Mouse (Mus musculus) midbrain, embryonic 14.5 days (tissue): Measurements from ENCODE around the gene Arx. TPM values are rescaled to one million over a fixed set of nuclear protein-coding genes. Genes with fewer than 3 reads are reported as not detected.
A peak's percentile ranks its signal among the peaks of the same experiment; 100 is the strongest.

ENCODE experiments used
- ATAC-seq: fragments of 200-750 bp; cut with Nextera tagmentation; 2 replicates; pipeline ENCODE4 v1.8.0; 2017; ENCODE audit warnings: moderate number of reproducible peaks, moderate library complexity; ENCODE audit not compliant: low FRiP score, low TSS enrichment
- DNase-seq: peaks from one replicate; pipeline ENCODE4 v3.0.0-alpha.2; 2015
- H3K27ac ChIP-seq: fragments of 300-500 bp; sonication (generic); replicated peaks from 2 replicates; pipeline ENCODE4 v1.5.1; 2014; ENCODE audit warnings: mild to moderate bottlenecking, low read depth, low read length, moderate library complexity
- H3K27me3 ChIP-seq: fragments of 300-500 bp; sonication (generic); 2 replicates; pipeline ENCODE4 v1.6.1; 2014; ENCODE audit warnings: low read length, control low read depth, mixed read lengths; ENCODE audit not compliant: control insufficient read depth, insufficient read depth
- H3K36me3 ChIP-seq: fragments of 300-500 bp; sonication (generic); 2 replicates; pipeline ENCODE4 v1.6.1; 2014; ENCODE audit warnings: low read length, control low read depth; ENCODE audit not compliant: control insufficient read depth, insufficient read depth
- H3K4me1 ChIP-seq: fragments of 300-500 bp; sonication (generic); 2 replicates; pipeline ENCODE4 v1.6.1; 2014; ENCODE audit warnings: mild to moderate bottlenecking, antibody characterized with exemption, low read length, control low read depth; ENCODE audit not compliant: control insufficient read depth, insufficient read depth
- H3K4me2 ChIP-seq: fragments of 300-500 bp; sonication (generic); 2 replicates; pipeline ENCODE4 v1.6.1; 2014; ENCODE audit warnings: mild to moderate bottlenecking, low read length, moderate library complexity
- H3K4me3 ChIP-seq: fragments of 300-500 bp; sonication (generic); replicated peaks from 2 replicates; pipeline ENCODE4 v1.5.1; 2014; ENCODE audit warnings: low read depth, low read length
- H3K9ac ChIP-seq: fragments of 300-500 bp; sonication (generic); replicated peaks from 2 replicates; pipeline ENCODE4 v1.6.1; 2014; ENCODE audit warnings: mild to moderate bottlenecking, low read length, moderate library complexity
- H3K9me3 ChIP-seq: fragments of 300-500 bp; sonication (generic); 2 replicates; pipeline ENCODE4 v1.6.1; 2016; ENCODE audit warnings: low read length, control low read depth, mixed read lengths; ENCODE audit not compliant: control insufficient read depth
- WGBS: fragments of 180-500 bp; shearing (Covaris S2); extraction: QIAGEN DNeasy Blood & Tissue Kit; methylation state at CpG from one replicate; pipeline ENCODE4 v1.1.7; 2014; 5-methylcytosine and 5-hydroxymethylcytosine counted together
- polyA plus RNA-seq: library from polyadenylated mRNA; unstranded; fragments of >200 nt; fragmentation: Nextera tagmentation; extraction: Ambion mirVana; gene quantifications from 2 replicates; pipeline ENCODE4 v1.2.1, GENCODE M21; 2014

The Arx gene
- polyA plus RNA-seq, 1 experiment from 2014 or later = 0.70 TPM

- peaks cover 64% of the 10 kb centered on the region for H3K27me3 ChIP-seq
- ATAC-seq (no peak), DNase-seq (peak; percentile 6)
- H3K4me2 ChIP-seq = no peak overlapping the region
- H3K4me1 ChIP-seq = no peaks in the 10 kb centered on the region
- H3K27ac ChIP-seq = no peak overlapping the region
- H3K4me3 ChIP-seq = no peak overlapping the region
- H3K9me3 ChIP-seq = no peaks in the 10 kb centered on the region
- H3K36me3 ChIP-seq = no peaks in the 10 kb centered on the region
- 24% methylated on average over 10 of the region's 10 CpGs for WGBS
- H3K9ac ChIP-seq = no peak overlapping the region
These were observed 14.1 kb downstream of the Arx start for GRCm38 (mm10) chrX:93300183-93300815.

- Histone ChIP-seq H3K36me3 (no peaks in the 10 kb centered on the region), H3K9me3 (no peaks in the 10 kb centered on the region), H3K4me2 (no peak overlapping the region), H3K27me3 (peaks cover 52% of the 10 kb centered on the region), H3K4me3 (no peak overlapping the region), H3K9ac (no peak overlapping the region), H3K4me1 (no peaks in the 10 kb centered on the region), H3K27ac (no peak overlapping the region)
- peak; percentile 19 for DNase-seq
- no peak for ATAC-seq
- 11% methylated on average over 7 of the region's 7 CpGs for WGBS
These were observed 15.6 kb downstream of the Arx start for GRCm38 (mm10) chrX:93301798-93302197.

- no peaks in the 10 kb centered on the region for H3K36me3 ChIP-seq
- no peak overlapping the region for H3K4me3 ChIP-seq
- no peak overlapping the region for H3K4me2 ChIP-seq
- DNase-seq = no peak
- H3K27me3 ChIP-seq = peaks cover 22% of the 10 kb centered on the region
- no peaks in the 10 kb centered on the region for H3K9me3 ChIP-seq
- no peak for ATAC-seq
- no peak overlapping the region for H3K27ac ChIP-seq
- H3K9ac ChIP-seq = no peak overlapping the region
- 90% methylated on average over 7 of the region's 7 CpGs for WGBS
- H3K4me1 ChIP-seq = no peaks in the 10 kb centered on the region
These were observed 19.5 kb downstream of the Arx start for GRCm38 (mm10) chrX:93305780-93306179.

GRCm38 (mm10) chrX:93317577-93317976 is 31.3 kb downstream of the Arx start:
- Histone ChIP-seq H3K4me1 (no peaks in the 10 kb centered on the region), H3K9ac (no peak overlapping the region), H3K4me2 (no peak overlapping the region), H3K36me3 (no peaks in the 10 kb centered on the region), H3K27me3 (no peaks in the 10 kb centered on the region), H3K9me3 (no peaks in the 10 kb centered on the region), H3K4me3 (no peak overlapping the region), H3K27ac (no peak overlapping the region)
- 58% methylated on average over 4 of the region's 4 CpGs for WGBS
- no peak for DNase-seq
- ATAC-seq = no peak

GRCm38 (mm10) chrX:93319979-93320378 is 33.7 kb downstream of the Arx start:
- WGBS = 89% methylated on average over 2 of the region's 2 CpGs
- ATAC-seq (no peak), DNase-seq (no peak)
- no peak overlapping the region for H3K9ac ChIP-seq
- no peaks in the 10 kb centered on the region for H3K9me3 ChIP-seq
- H3K36me3 ChIP-seq = no peaks in the 10 kb centered on the region
- H3K4me1 ChIP-seq = no peaks in the 10 kb centered on the region
- H3K4me3 ChIP-seq = no peak overlapping the region
- no peak overlapping the region for H3K4me2 ChIP-seq
- H3K27ac ChIP-seq = no peak overlapping the region
- H3K27me3 ChIP-seq = no peaks in the 10 kb centered on the region

GRCm38 (mm10) chrX:93321336-93321735 is 35.1 kb downstream of the Arx start:
- no peak overlapping the region for H3K4me3 ChIP-seq
- H3K9me3 ChIP-seq = no peaks in the 10 kb centered on the region
- WGBS = 85% methylated on average over 1 of the region's 1 CpGs
- no peaks in the 10 kb centered on the region for H3K4me1 ChIP-seq
- H3K36me3 ChIP-seq = no peaks in the 10 kb centered on the region
- ATAC-seq (no peak), DNase-seq (no peak)
- no peak overlapping the region for H3K4me2 ChIP-seq
- H3K9ac ChIP-seq = no peak overlapping the region
- H3K27ac ChIP-seq = no peak overlapping the region
- H3K27me3 ChIP-seq = no peaks in the 10 kb centered on the region
